Mouse (Mus musculus): Measurements from ENCODE around the gene Nod2. TPM values are rescaled to one million over a fixed set of nuclear protein-coding genes. Genes with fewer than 3 reads are reported as not detected.
A peak's percentile ranks its signal among the peaks of the same experiment; 100 is the strongest.

The Nod2 gene
- total and polyA plus RNA-seq, 3 experiments, result 0.22 to 0.50 TPM; not detected in 1

- Histone ChIP-seq H3K27me3 (ENCODE audit: control insufficient read depth in 1 of 2, insufficient read depth in 2 of 2, low read length in 2 of 2) (no peaks in the 10 kb centered on the region), H3K9me3 (replicated peaks; ENCODE audit: insufficient read depth, low read length) (no peaks in the 10 kb centered on the region), H3K36me3 (ENCODE audit: control insufficient read depth in 1 of 2, insufficient read depth in 2 of 2, low read length in 2 of 2) (peaks cover 0 to 8% of the 10 kb centered on the region in 2 experiments; a peak in 2 of 4 replicates), H3K4me3 (ENCODE audit: control insufficient read depth in 1 of 2, insufficient read depth in 1 of 2, low read depth in 2 of 2, low read length in 2 of 2) (no peak overlapping the region), H3K4me1 (ENCODE audit: control insufficient read depth in 1 of 2, insufficient read depth in 2 of 2, low read length in 2 of 2) (peaks cover 6 to 30% of the 10 kb centered on the region in 2 experiments), H3K27ac (ENCODE audit: control insufficient read depth, low read depth, low read length) (no peak overlapping the region), H3K79me2 (ENCODE audit: control insufficient read depth, insufficient read depth, low read length, poor library complexity) (peaks cover 2% of the 10 kb centered on the region; the same call in 1 of the 2 replicates), H3K9ac (ENCODE audit: control insufficient read depth, low read depth, low read length, poor library complexity, severe bottlenecking) (no peak overlapping the region)
- peak; percentile 58; the same call in 1 of the 2 replicates for TF ChIP-seq ZNF384 (IDR thresholded peaks at IDR 0.05; ENCODE audit: low read depth, low read length)
- no peak for TF ChIP-seq MEF2A (IDR thresholded peaks at IDR 0.05; ENCODE audit: extremely low read depth, insufficient replicate concordance, low read depth, low read length, poor library complexity, severe bottlenecking)
- DNase-seq (ENCODE audit: low read depth, low spot score), result no peak
These were observed 46.3 kb downstream of the Nod2 start for GRCm38 (mm10) chr8:88693376-88693775.

DNA sequence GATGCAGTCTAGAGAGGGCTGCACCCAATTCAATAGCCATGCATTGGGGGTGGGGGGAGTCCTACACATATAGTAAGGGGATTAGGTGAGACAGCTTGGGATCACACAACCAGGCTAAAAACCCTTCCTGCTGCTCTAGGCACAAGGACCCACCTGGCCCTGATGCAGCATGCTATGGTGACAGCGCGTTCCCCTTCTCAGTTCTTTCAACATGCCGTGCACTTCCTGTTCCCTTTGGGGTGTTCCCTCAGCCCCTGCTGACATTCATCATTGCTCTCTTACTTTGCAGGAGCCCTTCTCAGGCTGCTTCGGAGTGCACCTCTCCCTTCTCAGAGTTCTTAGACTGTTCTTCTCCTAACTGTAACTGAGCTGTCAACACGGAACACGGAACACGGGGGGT, 47.2 kb downstream of the Nod2 start:
- H3K4me1 ChIP-seq (ENCODE audit: control insufficient read depth in 1 of 2, insufficient read depth in 2 of 2, low read length in 2 of 2), result peaks cover 8 to 30% of the 10 kb centered on the region in 2 experiments
- H3K36me3 ChIP-seq (ENCODE audit: control insufficient read depth in 1 of 2, insufficient read depth in 2 of 2, low read length in 2 of 2), result peaks cover 0 to 11% of the 10 kb centered on the region in 2 experiments; a peak in 2 of 4 replicates
- H3K27me3 ChIP-seq (ENCODE audit: control insufficient read depth in 1 of 2, insufficient read depth in 2 of 2, low read length in 2 of 2), result no peaks in the 10 kb centered on the region
- H3K9ac ChIP-seq (ENCODE audit: control insufficient read depth, low read depth, low read length, poor library complexity, severe bottlenecking), result no peak overlapping the region
- H3K9me3 ChIP-seq (replicated peaks; ENCODE audit: insufficient read depth, low read length), result no peaks in the 10 kb centered on the region
- no peak for TF ChIP-seq MEF2A (IDR thresholded peaks at IDR 0.05; ENCODE audit: extremely low read depth, insufficient replicate concordance, low read depth, low read length, poor library complexity, severe bottlenecking)
- TF ChIP-seq ETS1 (IDR thresholded peaks at IDR 0.05; ENCODE audit: low read depth, low read length), result no peak
- no peak for TF ChIP-seq NELFE (IDR thresholded peaks at IDR 0.05; ENCODE audit: low read depth, low read length)
- no peak for TF ChIP-seq CHD1 (IDR thresholded peaks at IDR 0.05; ENCODE audit: low read depth, low read length)
- TF ChIP-seq SMC3 (IDR thresholded peaks at IDR 0.05; ENCODE audit: low read depth, low read length), result no peak
- TF ChIP-seq POLR2AphosphoS5 (IDR thresholded peaks at IDR 0.05; ENCODE audit: borderline replicate concordance, low read depth, low read length), result no peak
- no peak for TF ChIP-seq CHD2 (IDR thresholded peaks at IDR 0.05; ENCODE audit: low read length)
- no peak for TF ChIP-seq POLR2AphosphoS2 (IDR thresholded peaks at IDR 0.05; ENCODE audit: low read length)
- 0 out of 2 replicates have a peak, but pooled peaks have one; percentile 27 for TF ChIP-seq SIN3A (IDR thresholded peaks at IDR 0.05; ENCODE audit: low read length)
- no peak for TF ChIP-seq NRF1 (IDR thresholded peaks at IDR 0.05; ENCODE audit: insufficient read depth, low read depth, low read length, poor library complexity, severe bottlenecking)
- TF ChIP-seq GATA1 (IDR thresholded peaks at IDR 0.05; ENCODE audit: low read depth, low read length), result no peak
- TF ChIP-seq BHLHE40 (IDR thresholded peaks at IDR 0.05; ENCODE audit: borderline replicate concordance, low read depth, low read length), result no peak
- no peak for TF ChIP-seq RCOR1 (IDR thresholded peaks at IDR 0.05; ENCODE audit: low read depth, low read length)
- TF ChIP-seq MXI1 (IDR thresholded peaks at IDR 0.05; ENCODE audit: low read depth, low read length), result peak; percentile 46
- no peak for TF ChIP-seq ZNF384 (IDR thresholded peaks at IDR 0.05; ENCODE audit: low read depth, low read length)
- TF ChIP-seq TAL1 (IDR thresholded peaks at IDR 0.05; ENCODE audit: low read length), result no peak
- no peak for TF ChIP-seq MAZ (IDR thresholded peaks at IDR 0.05; ENCODE audit: low read depth, low read length)
- peak; percentile 48; the same call in 1 of the 2 replicates for TF ChIP-seq ELF1 (IDR thresholded peaks at IDR 0.05; ENCODE audit: low read depth, low read length)
- no peak for TF ChIP-seq USF1 (IDR thresholded peaks at IDR 0.05; ENCODE audit: low read depth, low read length)
- no peak for TF ChIP-seq MYB (IDR thresholded peaks at IDR 0.05; ENCODE audit: low read depth, low read length)
- peaks cover 2% of the 10 kb centered on the region; the same call in 1 of the 2 replicates for H3K79me2 ChIP-seq (ENCODE audit: control insufficient read depth, insufficient read depth, low read length, poor library complexity)
- H3K4me3 ChIP-seq (ENCODE audit: control insufficient read depth in 1 of 2, insufficient read depth in 1 of 2, low read depth in 2 of 2, low read length in 2 of 2), result no peak overlapping the region
- no peak overlapping the region for H3K27ac ChIP-seq (ENCODE audit: control insufficient read depth, low read depth, low read length)
- DNase-seq (ENCODE audit: low read depth, low spot score), result peak; percentile 35
